Mouse (Mus musculus): Measurements from ENCODE around the gene Grid1.

DNA sequence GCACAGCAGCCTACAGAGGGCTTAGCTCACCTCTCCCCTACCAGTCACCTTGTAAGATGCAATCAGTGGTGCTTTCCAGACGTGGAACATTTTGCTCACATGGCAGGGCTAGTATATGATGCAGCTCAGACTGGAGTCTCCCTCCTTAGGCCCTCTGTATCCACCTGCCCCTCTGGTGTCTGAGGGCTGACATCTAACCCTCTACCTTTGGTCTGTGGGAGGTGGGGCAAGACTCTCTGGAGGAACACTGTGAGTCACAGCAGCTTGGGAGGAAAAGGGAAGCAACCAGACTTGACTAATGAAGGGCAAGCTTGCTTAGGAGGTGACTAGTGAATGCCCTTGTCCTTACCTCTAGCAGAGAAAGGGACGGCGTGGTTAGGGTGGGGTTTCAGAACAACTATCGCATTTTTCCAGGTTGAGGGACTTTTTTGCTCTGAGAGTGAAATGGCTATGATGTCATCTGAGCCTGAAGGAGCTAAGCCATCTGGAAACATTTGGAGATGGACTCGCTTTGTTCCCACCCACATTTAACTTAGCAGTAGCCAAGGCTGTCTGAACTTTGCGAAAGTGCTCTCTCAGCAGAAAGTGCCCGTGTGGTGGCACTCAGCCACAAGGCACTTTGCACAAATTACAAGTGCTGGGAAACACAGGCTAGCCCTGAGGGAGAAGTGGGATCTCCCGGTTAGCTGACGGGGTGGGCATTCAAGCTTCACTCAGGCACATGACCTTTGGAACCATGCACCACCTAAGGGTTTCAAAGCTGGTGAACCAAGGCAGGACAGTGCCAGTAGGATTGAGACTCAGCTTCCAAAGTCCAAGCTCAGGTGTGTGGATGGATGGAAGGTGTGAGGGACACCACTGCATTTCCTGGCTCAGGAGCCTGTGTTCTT is 41.2 kb downstream of the Grid1 start:
- TF ChIP-seq CTCF (IDR thresholded peaks at IDR 0.05; ENCODE audit: low read depth): no peak
- TF ChIP-seq EP300 (IDR thresholded peaks at IDR 0.05; ENCODE audit: low read depth): no peak
